Mouse (Mus musculus): ENCODE results near the gene Cdc45.
"Not testable (repeated sequence)": the region's sequence is repeated elsewhere in the genome, so short reads cannot be mapped to it uniquely, and the experiment has no call there.

Cdc45 gene

DNA sequence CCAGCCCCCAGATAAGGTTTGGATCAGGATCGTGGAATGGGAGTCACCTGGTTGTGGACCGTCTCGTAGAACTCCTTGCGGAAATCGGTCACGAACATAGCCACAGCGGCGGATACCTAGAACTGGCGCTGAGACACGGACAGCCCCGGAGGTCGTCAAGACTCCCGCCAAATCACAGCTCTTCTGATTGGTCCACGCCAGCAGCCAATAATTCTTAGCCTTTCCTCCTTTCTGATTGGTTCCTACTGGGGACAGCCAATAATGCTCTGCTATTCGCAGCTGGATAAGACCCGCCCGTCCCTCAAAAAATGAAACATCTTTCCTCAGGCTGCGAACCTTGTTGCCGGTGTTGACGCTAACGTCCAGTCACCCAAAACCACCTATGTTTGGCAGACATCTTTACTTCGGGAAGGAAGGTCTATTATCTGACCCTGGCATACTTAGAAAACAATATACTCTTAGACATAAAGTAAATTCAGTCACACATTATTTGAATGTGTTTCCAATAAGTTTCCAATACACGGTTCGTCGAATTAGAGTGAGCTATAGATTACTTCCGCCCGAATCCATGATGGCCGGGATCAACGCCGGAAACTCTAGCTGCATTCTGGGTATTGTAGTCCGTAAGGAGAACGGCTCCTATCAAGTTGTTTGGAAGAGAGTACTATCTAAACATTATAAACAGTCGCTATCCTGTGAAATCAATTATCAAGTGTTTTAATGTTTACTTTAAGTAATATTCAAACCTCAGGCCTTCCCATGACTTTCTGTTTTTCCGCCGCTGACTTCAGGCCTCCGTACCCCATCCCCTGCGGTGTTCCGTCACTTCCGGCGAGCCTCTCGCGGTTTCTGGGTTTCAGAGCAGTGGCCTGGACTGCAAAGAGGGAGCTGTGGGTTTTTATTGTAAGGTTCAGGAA, at the start of gene Cdc45, which contains the start of gene Ufd1:
Cdc45 (minus strand) TSS at position 520 of the 917 bp plus-strand sequence.
Ufd1 (plus strand) TSS at position 312 of the 917 bp plus-strand sequence.
- peak; percentile 97 for DNase-seq

- DNase-seq = peak; percentile 82
These were observed 48.4 kb upstream of the Cdc45 start for GRCm38 (mm10) chr16:18860186-18860585.

- peak; percentile 92 for DNase-seq
These were observed 46.8 kb upstream of the Cdc45 start for GRCm38 (mm10) chr16:18858551-18858950.

DNA sequence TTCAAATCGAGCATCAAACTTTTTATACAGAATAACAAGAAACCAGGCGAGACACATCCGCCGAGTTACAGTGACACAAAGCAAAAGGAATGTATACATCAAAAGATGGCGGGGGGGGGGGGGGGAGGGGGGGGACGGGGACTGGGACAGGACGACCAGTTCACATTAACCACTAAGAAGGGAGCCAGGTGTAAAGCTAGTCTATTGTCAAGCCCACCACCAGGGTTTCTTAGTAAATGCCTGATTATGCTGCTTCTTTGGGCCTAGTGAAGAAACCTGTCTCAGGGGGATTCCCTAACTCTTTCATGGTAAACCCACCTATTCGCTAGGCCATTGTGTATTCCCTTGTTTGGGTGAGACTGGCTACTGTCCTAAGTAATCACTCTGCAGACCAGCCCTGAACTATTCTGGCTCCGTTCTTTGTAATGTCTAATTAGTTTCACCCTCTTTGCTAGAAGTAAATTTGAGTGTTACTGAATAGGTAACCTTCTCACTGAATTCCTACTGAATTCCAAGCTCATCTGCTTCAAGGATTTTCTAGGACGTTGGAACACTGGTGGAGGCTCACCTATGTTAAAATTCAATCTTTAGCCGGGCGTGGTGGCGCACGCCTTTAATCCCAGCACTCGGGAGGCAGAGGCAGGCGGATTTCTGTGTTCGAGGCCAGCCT, 37.9 kb upstream of the Cdc45 start:
- not testable (repeated sequence) for DNase-seq

GRCm38 (mm10) chr16:18846301-18846820, 34.6 kb upstream of the Cdc45 start:
- DNase-seq = no peak

GRCm38 (mm10) chr16:18838346-18838745, 26.6 kb upstream of the Cdc45 start:
- DNase-seq = no peak

- DNase-seq = peak; percentile 98
These were observed 24.9 kb upstream of the Cdc45 start, which contains the start of the genes 2510002D24Rik and Gm28539 for GRCm38 (mm10) chr16:18836468-18837208. TSS of gene 2510002D24Rik (plus strand) at chr16:18836578. TSS of gene Gm28539 (plus strand) at chr16:18836584.

- DNase-seq = no peak
These were observed 24.3 kb upstream of the Cdc45 start for GRCm38 (mm10) chr16:18836073-18836467.

GRCm38 (mm10) chr16:18833486-18833885, 21.7 kb upstream of the Cdc45 start:
- no peak for DNase-seq

DNA sequence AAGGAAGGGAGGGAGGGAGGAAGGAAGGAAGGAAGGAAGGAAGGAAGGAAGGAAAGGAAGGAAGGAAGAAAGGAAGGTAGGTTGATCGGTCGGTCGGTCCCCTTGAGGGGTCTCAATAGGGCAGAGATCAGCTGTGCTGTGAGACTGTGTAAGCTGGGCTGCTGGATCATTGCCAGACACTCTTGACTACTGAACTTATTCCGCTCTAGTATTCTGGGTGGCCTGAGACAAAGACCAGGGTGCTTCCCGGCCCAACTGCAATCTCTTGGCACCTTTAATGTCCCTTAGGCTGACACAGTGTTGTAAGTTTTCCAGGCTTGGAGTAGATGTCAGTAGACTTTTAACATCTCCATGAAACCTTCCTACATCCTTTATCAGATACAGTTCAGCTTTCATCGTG, 17.3 kb upstream of the Cdc45 start:
- DNase-seq = no peak

DNA sequence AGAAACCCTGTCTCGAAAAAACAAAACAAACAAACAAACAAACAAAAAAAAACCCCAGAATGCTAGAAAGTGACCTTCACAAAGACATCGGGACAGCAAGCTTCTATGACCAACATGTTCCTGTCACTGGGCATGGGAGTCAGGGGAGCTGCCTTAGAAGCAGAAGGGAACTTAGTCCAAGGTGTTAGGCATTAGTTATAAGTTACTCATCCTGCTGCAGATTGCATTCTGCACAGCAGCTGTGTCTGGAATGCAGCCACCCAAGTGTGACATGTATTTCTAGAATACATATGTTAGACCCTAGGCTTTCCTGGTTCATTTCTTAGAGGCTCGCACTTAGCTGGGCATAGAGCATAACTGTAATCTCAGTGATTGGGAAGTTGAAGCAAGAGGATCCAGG, 16.8 kb upstream of the Cdc45 start:
- no peak for DNase-seq

GRCm38 (mm10) chr16:18822925-18823324, 11.1 kb upstream of the Cdc45 start:
- DNase-seq = no peak

GRCm38 (mm10) chr16:18822356-18822755, 10.6 kb upstream of the Cdc45 start:
- no peak for DNase-seq

- DNase-seq = no peak
These were observed 661 bp upstream of the Cdc45 start for GRCm38 (mm10) chr16:18812385-18812910.

- DNase-seq = no peak
These were observed 755 bp downstream of the Cdc45 start for GRCm38 (mm10) chr16:18811032-18811431.

GRCm38 (mm10) chr16:18809001-18809400, 2.8 kb downstream of the Cdc45 start:
- DNase-seq = no peak

- peak; percentile 47 for DNase-seq
These were observed 6.0 kb downstream of the Cdc45 start for GRCm38 (mm10) chr16:18805746-18806145.

- DNase-seq = peak; percentile 69
These were observed 12.9 kb downstream of the Cdc45 start for GRCm38 (mm10) chr16:18798841-18799240.

DNA sequence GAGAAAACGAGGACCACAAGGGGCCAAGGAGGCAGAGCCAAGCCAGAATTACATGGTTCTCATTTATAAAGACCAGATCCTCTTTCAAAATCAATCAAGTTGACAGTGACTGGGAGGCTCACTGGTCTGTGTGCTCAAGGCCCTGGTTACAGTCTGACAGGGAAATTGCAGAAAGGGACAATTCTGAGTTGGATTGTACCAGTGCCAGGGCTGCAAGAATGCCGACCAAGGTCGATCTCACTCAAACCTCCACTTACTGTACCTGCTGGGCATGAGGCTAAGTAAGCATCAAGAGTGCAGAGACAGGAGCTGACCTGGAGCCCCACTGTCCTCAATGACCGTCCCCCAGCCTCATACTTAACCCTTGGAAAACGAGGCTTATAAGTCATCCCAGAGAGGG, 13.6 kb downstream of the Cdc45 start:
- DNase-seq = no peak

- no peak for DNase-seq
These were observed 15.1 kb downstream of the Cdc45 start for GRCm38 (mm10) chr16:18796645-18797044.

DNA sequence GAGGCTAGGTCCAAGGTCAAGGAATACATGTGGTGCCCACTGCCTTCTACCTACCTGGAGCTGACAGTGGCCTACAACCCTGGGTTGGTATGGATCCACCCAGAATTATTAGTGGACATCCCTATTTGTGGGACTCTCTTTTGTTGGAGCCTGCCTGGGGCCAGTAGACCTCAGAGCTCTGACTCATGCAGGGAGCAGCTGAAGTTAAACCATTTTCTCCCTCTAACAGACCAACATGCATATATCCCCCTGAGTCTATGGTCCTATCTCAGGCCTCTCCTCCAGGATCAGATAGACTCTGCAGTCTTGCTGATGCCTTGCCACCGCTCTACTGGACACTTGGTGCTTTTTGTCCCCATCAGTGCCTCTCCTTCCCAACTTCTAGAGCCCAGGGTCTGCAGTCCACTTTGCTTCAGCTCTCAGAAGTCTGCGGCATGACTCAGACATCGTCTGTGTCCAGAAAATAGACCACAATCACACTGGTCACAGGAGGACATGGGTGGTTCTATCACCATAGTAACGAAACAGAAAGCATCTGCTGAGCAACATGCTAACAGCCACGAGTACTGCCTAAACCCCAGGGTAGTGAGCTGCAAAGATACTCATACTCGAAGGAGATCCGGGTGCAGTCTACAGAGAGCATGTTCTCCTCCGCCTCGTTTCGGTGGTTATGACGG, 16.4 kb downstream of the Cdc45 start:
- DNase-seq = no peak
